In genomic region chr5:149731776-149732175, GRCm38 (mm10) we compare ENCODE assay signal across 17 mouse cellular contexts. TPM values are rescaled to one million over a fixed set of nuclear protein-coding genes. Genes with fewer than 3 reads are reported as not detected.
DNase-seq lines count a peak whose midpoint lies in the region; ATAC-seq and TF ChIP-seq lines count a peak whose summit lies in the region.
"Had no signal": no experiment of that assay in that cellular context is flagged by ENCODE, and none has a peak within 500 bp of the region (broad histone marks: within the 10 kb centered on the region; RNA-seq: fewer than 3 reads in every experiment).

No protein-coding gene starts in this region.

- no peak overlapping the region for H3K4me3 ChIP-seq in heart, adult 2 months
- H3K4me3 ChIP-seq in heart, embryonic 12.5 days: no peak overlapping the region
- H3K4me3 ChIP-seq in lung, adult 2 months (replicated peaks; ENCODE audit: extremely low read depth, low read depth, low read length): no peak overlapping the region
- H3K4me3 ChIP-seq in liver, postnatal 0 days (ENCODE audit: low read depth, low read length): no peak overlapping the region
- H3K4me3 ChIP-seq: embryonic facial prominence, embryonic 15.5 days; forebrain, embryonic 13.5 days; liver, embryonic 15.5 days had no signal

- H3K9me3 ChIP-seq in heart, embryonic 12.5 days (replicated peaks): peaks cover 23% of the 10 kb centered on the region
- H3K9me3 ChIP-seq in liver, postnatal 0 days (ENCODE audit: low read length): 0 out of 2 replicates have a peak, but pooled peaks cover 2% of the 10 kb centered on the region
- H3K9me3 ChIP-seq: liver, embryonic 15.5 days had no signal

- H3K4me1 ChIP-seq in heart, adult 2 months (ENCODE audit: control insufficient read depth, insufficient read depth, low read length): no peaks in the 10 kb centered on the region
- H3K4me1 ChIP-seq in heart, embryonic 12.5 days (replicated peaks): no peaks in the 10 kb centered on the region
- no peaks in the 10 kb centered on the region for H3K4me1 ChIP-seq in lung, adult 2 months (ENCODE audit: control insufficient read depth, insufficient read depth, low read length)
- no peaks in the 10 kb centered on the region for H3K4me1 ChIP-seq in liver, postnatal 0 days (ENCODE audit: insufficient read depth)
- H3K4me1 ChIP-seq: embryonic facial prominence, embryonic 15.5 days; forebrain, embryonic 13.5 days; liver, embryonic 15.5 days had no signal

- no peaks in the 10 kb centered on the region for H3K79me2 ChIP-seq in heart, adult 2 months (replicated peaks; ENCODE audit: control insufficient read depth, insufficient read depth, low read length)

- 91% methylated on average over 8 of the region's 8 CpGs for WGBS in heart, adult 2 months
- 83% methylated on average over 8 of the region's 8 CpGs for WGBS in heart, embryonic 12.5 days
- WGBS in lung, adult 2 months: 91% methylated on average over 8 of the region's 8 CpGs
- WGBS in liver, postnatal 0 days (ENCODE audit: insufficient replicate concordance): 91% methylated on average over 8 of the region's 8 CpGs

- DNase-seq in heart, adult 2 months: no peak
- no peak for DNase-seq in lung, adult 2 months
- no peak for DNase-seq in lung, postnatal 10 days
- DNase-seq in adrenal gland, postnatal 14 days: peak; percentile 46
- no peak for DNase-seq in liver, postnatal 0 days
- DNase-seq in adipocyte (ENCODE audit: low spot score): no peak
- no peak for DNase-seq in right cerebral cortex, adult 2 months (ENCODE audit: low spot score in 2 of 2)
- DNase-seq: B cell, adult 2 months; cerebellum, adult 8-10 months; heart, adult 18-20 months; kidney, adult 9 months; right cerebral cortex, postnatal 25 days had no signal

- ATAC-seq in heart, embryonic 12.5 days (ENCODE audit: insufficient number of reproducible peaks, low FRiP score): no peak
- ATAC-seq in liver, postnatal 0 days: no peak
- ATAC-seq: forebrain, embryonic 13.5 days had no signal

- no peak for TF ChIP-seq EP300 in heart, adult 2 months (IDR thresholded peaks at IDR 0.05; ENCODE audit: insufficient read depth, low read depth, low read length)
- TF ChIP-seq EP300 in liver, postnatal 0 days (IDR thresholded peaks at IDR 0.05; ENCODE audit: low read depth): no peak

- no peak overlapping the region for H3K27ac ChIP-seq in heart, adult 2 months
- no peak overlapping the region for H3K27ac ChIP-seq in heart, embryonic 12.5 days (ENCODE audit: poor library complexity, severe bottlenecking)
- H3K27ac ChIP-seq in liver, postnatal 0 days (ENCODE audit: low read depth): no peak overlapping the region
- H3K27ac ChIP-seq: embryonic facial prominence, embryonic 15.5 days; forebrain, embryonic 13.5 days; hindbrain, embryonic 14.5 days; liver, embryonic 15.5 days had no signal

- H3K36me3 ChIP-seq in heart, adult 2 months (ENCODE audit: control insufficient read depth, insufficient read depth, low read length): no peaks in the 10 kb centered on the region
- peaks cover 36% of the 10 kb centered on the region for H3K36me3 ChIP-seq in heart, embryonic 12.5 days
- no peaks in the 10 kb centered on the region for H3K36me3 ChIP-seq in liver, postnatal 0 days (replicated peaks; ENCODE audit: insufficient read depth, low read length)

- intact Hi-C loops in heart, adult 2 months (cut with DNase I): no loop called here

- no peak overlapping the region for H3K9ac ChIP-seq in heart, adult 2 months (ENCODE audit: low read depth, low read length)
- H3K9ac ChIP-seq in heart, embryonic 12.5 days: no peak overlapping the region
- no peak overlapping the region for H3K9ac ChIP-seq in liver, postnatal 0 days (replicated peaks)
- H3K9ac ChIP-seq: embryonic facial prominence, embryonic 15.5 days; forebrain, embryonic 13.5 days; hindbrain, embryonic 14.5 days; liver, embryonic 15.5 days had no signal

- H3K4me2 ChIP-seq in heart, embryonic 12.5 days: no peak overlapping the region
- no peak overlapping the region for H3K4me2 ChIP-seq in liver, postnatal 0 days (ENCODE audit: low read depth, low read length)
- H3K4me2 ChIP-seq: embryonic facial prominence, embryonic 15.5 days; forebrain, embryonic 13.5 days; hindbrain, embryonic 14.5 days; liver, embryonic 15.5 days had no signal

- no peaks in the 10 kb centered on the region for H3K27me3 ChIP-seq in heart, adult 2 months (ENCODE audit: control insufficient read depth, insufficient read depth, low read length)
- H3K27me3 ChIP-seq in heart, embryonic 12.5 days (replicated peaks): no peaks in the 10 kb centered on the region
- H3K27me3 ChIP-seq in liver, postnatal 0 days (ENCODE audit: insufficient read depth, low read length): no peaks in the 10 kb centered on the region
- H3K27me3 ChIP-seq: embryonic facial prominence, embryonic 15.5 days; forebrain, embryonic 13.5 days; liver, embryonic 15.5 days had no signal

- TF ChIP-seq POLR2A in heart, adult 2 months (IDR thresholded peaks at IDR 0.05; ENCODE audit: insufficient read depth, low read depth, low read length): no peak
- TF ChIP-seq POLR2A in lung, adult 2 months (IDR thresholded peaks at IDR 0.05; ENCODE audit: borderline replicate concordance, extremely low read depth, low read depth, low read length): no peak

- peak; percentile 24 for TF ChIP-seq CTCF in heart, adult 2 months (IDR thresholded peaks at IDR 0.05)
- peak; percentile 34; the same call in 1 of the 2 replicates for TF ChIP-seq CTCF in lung, adult 2 months (IDR thresholded peaks at IDR 0.05; ENCODE audit: insufficient read depth, low read length)
- TF ChIP-seq CTCF in liver, postnatal 0 days (IDR thresholded peaks at IDR 0.05; ENCODE audit: low read depth): peak; percentile 26; the same call in 1 of the 2 replicates

RNA-seq across cellular contexts. Expression of gene B3glct, which starts 53.7 kb away (rescaled TPM):
- total RNA-seq in heart, adult 2 months (2021): 1 to 10 TPM; 4.9 to 6.4 TPM
- 4.6 and 5.2 TPM in 2 replicates for polyA plus RNA-seq in heart, adult 2 months (2012; rRNA removed)
- 12.0 and 13.9 TPM in 2 replicates for polyA plus RNA-seq in heart, embryonic 12.5 days (2016; fragmentation: Nextera tagmentation; extraction: Ambion mirVana)
- 3.9 and 5.1 TPM in 2 replicates for polyA plus RNA-seq in lung, adult 2 months (2012; rRNA removed)
- 20.5 and 22.9 TPM in 2 replicates for total RNA-seq in adrenal gland, postnatal 14 days (2021)
- polyA plus RNA-seq in liver, postnatal 0 days (2015; fragmentation: Nextera tagmentation; extraction: Ambion mirVana): 2.5 TPM in 2 replicates
